Mouse (Mus musculus) thymus, postnatal 25 days (tissue): ENCODE measurements around the gene Vrtn.
A peak's percentile ranks its signal among the peaks of the same experiment; 100 is the strongest.

Experiments
- DNase-seq: peaks from one replicate; pipeline ENCODE4 v3.0.0; 2022

Gene Vrtn

DNA sequence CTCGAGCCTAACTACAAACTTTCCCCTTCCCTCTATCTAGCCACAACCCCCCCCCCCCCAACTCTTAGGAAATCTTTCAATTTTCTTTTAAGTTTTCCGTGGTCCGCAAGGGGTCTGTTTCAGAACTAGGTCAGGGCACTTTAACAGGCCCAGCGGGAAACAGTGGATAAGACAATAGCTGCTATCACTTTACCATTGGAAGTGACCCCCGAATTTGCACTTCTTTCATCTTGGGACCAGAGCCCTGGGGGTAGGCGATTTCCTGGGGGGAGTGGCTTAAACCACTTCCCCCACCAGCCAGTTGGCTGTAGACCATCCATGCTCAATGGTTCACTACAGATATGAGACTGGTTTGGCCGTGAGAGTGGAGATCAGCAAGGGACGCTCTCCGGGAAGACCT lies at the start of gene Vrtn:
Gene Vrtn, plus strand, starts transcription at position 366 of the 400 bp plus-strand sequence.
- no peak for DNase-seq

DNA sequence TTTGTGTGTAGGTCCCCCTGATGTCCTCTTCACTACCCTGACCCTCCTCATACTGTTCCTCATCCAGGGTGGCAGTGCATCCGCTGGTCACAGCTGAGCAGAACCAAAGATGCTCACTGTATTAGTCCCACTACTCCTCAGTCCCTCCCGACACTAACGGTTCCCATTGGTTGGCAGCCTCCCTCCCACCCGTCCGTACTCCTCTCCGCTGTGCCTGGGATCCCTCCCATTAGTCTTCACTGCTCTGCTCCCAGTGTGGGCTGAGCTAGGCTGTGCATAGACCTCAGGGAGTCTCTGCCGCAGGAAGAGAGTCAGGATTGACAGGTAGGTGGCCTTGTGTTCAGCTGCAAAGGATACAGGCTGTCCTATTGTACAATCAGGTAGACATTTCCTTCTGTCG lies 42.5 kb upstream of the Vrtn start:
- no peak for DNase-seq

DNA sequence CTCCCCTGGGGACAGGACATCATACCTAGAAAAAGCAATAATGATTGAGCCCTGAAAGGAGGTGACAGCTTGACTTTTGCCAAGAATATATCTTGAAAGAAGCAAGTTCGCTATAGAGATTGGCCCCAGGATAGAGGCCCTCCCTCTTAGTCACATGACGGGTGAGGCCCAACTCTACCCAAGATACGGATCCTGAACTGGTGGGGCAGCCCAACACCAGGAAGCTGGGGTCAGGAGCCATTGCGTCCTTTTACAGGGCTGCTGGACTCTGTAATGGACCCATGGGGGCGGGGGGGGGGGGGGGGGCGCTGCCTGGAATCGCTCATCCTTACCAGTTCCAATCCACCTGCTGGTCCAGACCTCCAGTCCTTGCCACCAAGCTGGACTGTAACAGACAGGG lies 36.8 kb upstream of the Vrtn start:
- no peak for DNase-seq

DNA sequence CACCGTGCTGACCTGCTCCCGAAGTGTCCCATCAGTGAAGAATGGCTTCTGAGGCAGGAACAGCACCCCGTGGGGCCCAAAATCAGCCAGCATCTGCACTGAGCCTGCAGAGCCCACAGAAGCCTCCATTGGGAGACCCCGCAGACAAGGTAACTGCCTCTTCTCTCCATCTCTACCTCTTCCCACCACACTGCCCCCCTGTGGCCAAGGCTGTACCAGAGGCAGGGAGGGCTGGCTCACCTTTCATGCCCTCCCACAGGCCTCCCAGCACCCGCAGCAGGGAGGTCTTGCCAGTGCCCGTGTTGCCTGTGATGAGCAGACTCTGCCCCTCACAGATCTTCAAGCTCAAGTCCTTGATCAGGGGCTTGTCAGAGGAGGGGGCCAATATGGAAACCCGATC lies 35.0 kb upstream of the Vrtn start:
- peak; percentile 44 for DNase-seq

DNA sequence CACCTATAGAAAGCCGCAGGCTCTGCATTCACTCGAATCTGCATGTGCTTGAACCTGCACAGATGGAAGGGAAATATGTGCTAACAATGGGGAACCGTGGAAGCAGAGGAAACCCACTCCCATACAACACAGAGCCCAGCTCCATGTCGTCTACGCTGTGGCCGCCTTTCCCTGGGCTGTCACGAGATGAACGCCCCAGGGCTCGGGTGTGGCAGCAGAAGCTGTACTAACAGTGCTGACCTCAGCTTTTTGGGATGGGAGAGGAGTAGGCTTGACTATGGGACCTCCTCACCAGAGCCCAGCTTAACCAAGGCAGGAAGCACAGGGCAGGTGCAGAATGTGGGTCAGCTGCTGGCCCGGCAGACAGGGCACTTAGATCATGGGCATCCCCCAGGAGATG lies 29.1 kb upstream of the Vrtn start:
- no peak for DNase-seq

DNA sequence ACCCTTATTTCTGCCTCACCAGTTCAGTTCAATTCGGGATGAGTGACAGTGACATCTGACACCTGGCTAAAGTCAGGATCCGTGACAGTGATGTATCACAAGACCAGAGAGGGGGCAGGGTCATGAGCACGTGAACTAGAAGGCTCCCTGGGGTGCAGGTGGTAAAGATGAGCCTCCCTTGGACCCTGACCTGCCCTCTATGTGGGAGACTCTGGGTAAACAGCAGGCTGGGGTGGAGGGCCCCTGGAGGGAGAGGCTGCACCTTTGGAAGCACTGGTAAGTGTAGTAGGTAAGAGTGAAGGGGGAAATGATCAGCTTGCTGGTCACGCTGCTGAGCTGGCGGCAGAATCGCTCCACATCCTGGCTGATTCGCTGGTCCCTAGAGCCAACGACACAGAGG lies 28.3 kb upstream of the Vrtn start:
- DNase-seq: no peak

DNA sequence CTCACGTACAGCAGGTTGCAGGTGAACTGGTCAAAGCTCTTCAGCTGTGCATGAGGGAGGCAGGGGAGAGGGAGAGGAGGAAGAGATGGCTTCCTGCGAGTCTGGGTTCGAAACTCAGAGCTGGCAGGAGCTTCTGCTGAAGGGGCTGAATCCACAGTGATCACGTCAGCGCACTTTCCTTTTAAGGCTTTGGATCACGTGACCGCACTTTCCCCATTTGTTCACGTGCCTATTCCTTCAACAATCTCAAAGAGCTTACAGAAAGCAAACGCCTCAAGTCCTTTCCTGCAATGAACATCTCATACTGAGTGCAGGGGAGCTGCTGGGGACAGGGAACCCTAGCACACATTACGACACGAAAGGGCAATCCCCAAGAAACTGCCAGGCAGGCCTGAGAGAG lies 26.8 kb upstream of the Vrtn start:
- DNase-seq: no peak

DNA sequence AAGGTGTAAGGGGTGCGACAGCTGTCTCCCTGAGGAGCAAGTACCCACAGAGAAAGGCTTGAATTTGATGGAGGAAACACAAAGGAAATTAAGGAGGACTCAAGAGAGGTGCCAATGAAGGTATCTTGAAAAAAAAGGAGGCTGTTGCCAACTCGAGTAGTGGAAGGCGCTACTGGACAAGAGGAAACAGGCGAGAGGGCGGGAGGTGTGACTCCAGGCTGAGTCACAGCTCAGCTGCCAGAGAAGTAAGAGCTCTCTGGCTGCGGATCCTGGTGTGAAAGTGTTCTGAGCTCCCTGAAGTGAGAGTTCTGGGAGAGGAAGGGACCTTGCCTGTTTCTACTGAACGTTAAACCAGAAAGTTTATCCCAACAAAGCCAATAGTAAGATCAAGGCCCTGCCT lies 26.3 kb upstream of the Vrtn start:
- no peak for DNase-seq

DNA sequence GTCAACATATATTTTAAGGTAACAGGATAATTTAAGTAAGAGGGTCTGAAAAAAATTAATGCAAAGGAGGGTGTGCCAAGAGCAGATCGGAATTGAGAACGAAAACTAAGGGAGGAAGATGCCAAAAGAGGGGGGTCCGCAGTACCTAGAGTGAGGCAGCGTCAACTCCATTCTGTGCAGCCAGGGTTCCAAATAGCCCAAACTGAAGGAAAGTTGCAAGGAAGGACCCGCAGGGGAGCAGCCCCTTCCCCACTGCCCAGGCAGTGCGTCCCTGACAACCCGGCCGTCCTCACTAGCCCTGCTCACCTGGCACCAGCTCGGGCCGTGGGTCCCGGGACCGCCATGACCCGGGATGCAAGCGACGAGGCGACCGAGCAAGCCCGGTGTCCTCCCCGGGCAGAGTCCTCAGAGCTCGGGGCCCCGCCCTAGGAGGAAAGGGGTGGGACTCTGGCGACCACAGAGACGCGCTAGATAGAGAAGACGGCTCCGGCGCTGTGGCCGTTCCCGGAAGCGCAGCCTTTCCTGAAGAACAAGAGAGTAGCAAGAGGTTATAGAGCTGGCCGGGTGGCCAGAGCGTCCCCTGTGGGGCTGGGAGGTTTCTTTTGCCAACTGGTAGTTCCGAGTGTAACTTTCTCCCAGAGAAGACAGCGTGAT lies 23.7 kb upstream of the Vrtn start, which contains the start of gene Abcd4:
Gene Abcd4, minus strand, starts transcription at position 437 of the 654 bp plus-strand sequence.
- peak; percentile 95 for DNase-seq

DNA sequence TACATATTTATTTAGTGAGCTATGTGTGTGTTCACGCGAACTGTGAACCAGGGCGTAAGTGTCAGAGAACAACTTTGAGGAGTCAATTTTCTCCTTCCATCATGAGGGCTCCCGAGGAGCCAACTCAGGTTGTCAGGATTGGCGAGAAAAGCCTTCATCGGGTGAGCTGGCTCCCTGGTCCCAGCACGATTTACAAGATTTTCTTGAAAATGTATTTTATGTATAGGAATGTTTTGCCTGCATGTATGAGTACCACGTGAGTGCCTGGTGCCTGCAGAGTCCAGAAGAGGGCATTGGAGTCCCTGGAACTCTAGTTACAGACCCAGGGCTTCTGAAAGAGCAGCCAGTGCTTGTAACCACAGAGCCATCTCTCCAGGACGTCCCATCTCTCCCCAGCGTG lies 23.2 kb upstream of the Vrtn start:
- DNase-seq: no peak

DNA sequence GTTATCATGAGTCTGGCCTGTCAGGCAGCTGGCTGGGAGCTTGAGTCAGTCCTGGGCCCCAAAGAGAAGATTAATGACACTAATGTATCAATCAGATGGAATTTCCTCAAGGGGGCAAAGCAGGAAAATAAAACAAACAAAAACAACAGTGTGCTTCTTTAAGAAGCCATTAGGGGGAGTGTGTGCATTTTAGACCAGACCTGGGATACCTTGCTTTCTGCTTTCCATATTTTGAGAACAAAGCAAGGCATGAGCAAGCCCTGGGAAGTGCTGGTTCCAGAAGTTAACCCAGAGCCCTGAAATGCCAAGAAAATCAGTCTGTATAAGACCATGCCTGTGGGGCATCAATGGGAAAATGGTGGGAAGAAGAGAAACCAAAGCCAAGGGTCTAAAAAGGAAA lies 19.8 kb upstream of the Vrtn start:
- DNase-seq: no peak

DNA sequence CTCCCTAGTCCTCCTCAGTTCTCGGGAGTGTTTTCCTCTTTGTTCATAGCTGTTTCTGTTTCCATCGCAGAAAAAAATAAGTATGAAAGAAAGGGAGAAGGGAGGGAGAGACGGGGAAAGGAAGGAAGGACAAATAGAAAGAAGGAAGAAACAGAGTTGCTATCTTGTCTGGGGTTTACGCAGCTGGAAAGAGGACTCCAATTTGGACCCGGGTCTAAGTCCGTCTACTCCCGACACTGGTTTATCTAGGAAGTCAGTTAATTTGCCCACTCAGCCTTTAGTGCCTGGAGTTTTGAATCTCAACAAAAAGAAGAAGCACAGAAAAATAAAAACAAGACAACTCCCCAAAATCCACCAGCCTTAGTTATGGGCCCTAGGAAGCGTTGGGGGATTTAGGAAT lies 16.2 kb upstream of the Vrtn start:
- DNase-seq: no peak

DNA sequence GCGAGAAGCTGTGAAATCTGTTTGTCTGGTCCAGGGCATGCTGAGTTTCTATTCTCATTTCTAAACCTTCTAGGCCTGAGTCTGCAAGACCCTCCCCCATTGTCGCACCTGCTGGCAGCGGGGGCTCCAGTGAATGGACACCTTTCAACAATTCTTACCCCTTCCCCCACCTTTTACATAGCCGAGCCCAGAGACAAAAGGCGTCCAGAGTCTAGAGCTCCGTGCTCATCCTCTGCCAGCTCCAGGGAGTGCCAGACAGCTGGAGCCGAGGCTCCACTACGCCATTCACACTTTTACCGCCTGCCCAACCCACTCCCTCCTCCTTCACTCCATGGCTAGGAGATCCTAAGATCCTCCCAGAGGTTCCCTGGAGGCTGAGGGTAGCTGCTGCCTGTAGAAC lies 15.7 kb upstream of the Vrtn start:
- no peak for DNase-seq

DNA sequence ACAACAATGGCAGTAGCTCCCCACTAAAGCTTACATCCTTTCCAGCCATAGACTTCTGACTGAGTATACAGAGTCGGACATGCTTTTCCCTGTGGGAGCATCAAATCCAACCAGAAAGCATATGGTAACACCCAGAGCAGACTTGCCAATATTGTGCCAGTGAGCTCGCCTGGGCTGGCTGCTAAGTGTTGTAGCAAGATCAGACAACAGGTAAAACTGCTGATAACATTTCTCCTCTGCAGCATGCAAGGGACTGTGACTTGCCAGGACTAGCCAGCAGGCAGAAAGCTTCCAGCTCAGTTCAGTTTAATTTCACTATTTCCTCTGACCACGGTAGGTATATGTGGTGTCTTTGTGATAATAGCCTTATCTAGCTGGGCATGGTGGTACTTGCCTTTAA lies 9.0 kb upstream of the Vrtn start:
- no peak for DNase-seq

DNA sequence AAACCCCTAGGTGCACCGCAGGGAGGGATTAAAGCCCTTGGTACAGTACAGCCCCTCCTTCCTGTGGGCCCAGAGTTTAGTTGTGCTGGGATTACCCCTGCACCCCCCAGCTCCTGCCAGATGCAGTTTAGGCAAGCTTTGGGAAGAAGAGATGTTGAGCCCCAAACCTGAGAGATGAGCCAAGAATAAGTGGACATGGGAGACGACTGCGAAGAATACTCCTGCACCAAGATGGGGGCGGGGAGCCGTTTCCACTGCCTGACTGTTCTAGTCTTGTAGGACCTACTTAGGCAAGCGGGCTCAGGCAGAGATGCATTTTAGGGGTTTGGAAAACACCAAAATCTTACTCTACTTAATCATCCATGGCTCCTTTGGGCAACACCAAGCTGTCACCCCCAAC lies 566 bp upstream of the Vrtn start:
- no peak for DNase-seq

DNA sequence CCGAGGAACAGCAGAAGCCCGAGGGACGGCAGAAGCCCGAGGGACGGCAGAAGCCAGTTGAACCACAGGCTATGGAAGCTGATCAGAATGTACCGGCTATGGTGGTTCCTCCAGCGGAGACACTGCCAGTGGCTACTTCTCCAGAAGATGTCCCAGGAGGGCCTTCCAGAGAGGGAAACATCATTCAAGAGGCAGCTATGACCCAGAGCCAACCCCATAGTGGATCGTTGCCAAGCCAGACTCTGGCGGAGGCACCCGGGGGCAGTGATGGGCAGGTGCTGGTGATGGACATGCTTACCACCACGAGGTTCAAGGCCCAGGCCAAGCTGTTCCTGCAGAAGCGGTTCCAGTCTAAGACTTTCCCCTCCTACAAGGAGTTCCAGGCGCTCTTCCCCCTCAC lies 9.4 kb downstream of the Vrtn start:
- no peak for DNase-seq

DNA sequence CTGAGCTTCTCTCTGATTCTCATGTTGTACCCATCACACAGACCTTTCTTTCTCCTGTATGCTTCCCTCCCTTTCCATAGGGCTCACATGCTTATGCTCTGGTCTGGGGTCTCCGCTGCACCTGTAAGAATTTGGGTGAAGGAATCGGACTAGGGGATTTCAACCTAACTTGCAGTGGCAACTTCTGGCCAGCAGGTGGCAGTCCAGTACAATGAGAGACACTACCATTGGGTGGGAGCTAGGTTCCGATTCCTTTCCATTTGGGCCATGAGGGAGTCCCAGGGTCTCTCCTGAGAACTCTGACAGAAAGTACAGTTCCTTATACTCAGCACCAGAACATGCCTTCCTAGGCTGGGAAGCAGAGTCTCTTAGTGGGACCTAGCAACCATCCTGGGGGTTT lies 13.1 kb downstream of the Vrtn start:
- DNase-seq: peak; percentile 57

DNA sequence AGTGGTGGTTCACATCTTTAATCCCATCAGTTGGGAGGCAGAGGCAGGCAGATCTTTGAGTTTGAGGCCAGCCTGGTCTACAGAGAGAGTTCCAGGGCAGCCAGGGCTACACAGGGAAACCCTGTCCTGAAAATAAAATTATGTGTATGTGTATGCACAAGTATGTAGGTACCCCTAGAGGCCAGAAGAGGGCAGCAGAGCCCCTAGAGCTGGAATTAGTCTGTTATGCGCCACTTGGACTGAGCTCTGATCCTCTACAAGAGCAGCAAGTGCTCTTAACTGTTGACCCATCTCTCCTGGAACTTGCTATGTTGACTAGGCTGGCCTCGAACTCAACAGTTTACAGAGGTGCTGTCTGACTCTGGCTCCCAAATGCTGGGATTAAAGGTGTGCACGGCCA lies 29.7 kb downstream of the Vrtn start:
- DNase-seq: peak; percentile 18

DNA sequence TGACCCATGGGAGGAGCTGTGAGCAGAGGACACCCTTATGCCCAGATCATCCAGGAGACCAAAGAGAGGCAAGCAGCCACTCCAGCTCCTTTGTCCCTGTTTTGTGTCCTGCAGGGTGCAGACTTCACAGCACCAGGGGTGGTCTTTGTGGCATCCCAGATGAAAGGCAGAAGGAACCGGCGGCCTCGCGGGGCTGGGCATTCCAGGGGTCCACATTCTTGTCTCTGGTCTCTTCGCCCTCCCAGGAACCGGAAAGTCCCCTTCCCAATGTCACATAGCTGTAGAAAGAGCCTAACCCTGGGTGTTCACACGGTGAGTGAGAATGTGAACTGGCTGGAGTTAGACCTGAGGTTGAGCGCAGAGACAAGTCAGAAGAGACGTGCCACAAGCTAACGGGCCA lies 30.8 kb downstream of the Vrtn start:
- no peak for DNase-seq

DNA sequence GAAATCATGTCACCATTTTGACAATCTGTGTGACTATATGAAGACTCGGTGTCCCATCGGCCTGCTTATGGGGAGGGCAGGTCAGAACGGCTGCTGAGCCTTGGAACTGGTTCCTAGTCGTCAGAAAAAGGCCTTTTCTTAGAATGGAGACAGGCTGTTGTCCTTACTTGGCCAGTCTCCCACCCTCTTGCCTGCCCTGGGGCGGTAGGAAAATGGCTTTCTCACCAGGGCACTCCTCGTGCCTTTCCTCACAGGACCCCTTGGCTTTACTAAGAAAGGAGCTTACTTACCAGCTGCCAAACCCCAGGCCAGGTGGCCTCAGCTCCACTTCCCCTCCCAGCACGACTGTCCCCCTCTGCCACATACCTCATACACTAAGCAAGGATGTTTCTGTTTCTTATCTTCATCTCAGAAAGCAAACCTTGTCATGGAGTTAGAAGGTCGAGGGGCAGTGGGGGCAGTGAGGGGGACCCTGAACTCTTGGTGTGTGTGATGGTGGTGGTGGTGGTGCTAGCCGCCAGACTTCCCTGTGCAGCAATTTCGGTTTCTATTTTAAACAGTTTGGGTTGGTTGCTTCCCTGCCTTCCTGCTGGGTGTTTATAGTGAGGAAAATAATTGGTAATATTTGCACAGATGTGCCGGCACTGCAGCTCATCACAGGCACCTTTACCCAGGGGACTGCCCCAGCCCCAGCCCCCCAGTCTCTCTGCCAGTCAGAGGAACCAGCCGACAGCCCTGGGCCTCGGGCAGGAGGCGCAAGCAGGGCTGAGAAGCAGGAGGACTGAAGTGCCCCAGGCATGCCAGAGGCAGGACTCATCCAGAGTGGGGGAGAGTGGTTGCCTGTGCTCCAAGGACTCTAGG lies 34.1 kb downstream of the Vrtn start:
- DNase-seq: peak; percentile 28

DNA sequence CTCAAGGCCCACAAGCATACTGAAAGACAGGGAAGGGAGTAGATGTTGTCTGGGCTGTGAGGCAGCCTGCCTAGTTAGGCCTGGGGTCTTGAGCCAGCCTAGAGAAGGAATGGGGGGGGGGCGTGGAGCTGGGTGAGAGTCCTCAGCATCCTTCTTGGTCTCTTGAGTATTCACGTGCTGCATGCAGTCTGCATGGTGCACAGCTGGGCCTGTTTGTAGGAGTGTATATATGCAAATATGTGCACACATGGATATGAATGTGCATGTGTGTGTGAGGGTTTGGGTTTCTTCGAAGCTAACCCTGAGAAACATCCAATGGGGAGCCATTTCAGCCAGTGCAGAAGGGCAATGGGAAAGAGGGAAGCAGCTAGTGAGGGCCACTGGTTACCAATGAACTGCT lies 35.2 kb downstream of the Vrtn start:
- no peak for DNase-seq

DNA sequence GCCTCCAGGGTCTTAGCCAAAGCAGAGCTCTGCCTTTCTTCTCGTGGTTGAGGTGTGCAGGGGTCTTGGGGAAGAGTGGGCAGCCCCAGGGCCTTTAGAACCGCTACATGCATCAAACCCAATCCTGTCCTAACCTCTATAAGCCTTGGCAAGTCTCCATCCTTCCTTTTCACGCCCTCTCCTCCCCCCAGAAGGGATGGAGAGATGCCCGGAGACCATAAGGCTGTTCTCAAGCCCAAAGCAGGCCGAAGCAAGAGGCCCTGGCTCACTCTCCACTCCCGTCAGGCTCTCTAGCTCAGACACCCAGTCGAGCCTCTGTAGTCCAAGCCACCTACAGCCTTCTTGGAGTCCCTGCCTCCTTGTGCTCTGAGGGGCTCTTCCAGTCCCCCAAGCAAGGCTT lies 43.8 kb downstream of the Vrtn start:
- no peak for DNase-seq

DNA sequence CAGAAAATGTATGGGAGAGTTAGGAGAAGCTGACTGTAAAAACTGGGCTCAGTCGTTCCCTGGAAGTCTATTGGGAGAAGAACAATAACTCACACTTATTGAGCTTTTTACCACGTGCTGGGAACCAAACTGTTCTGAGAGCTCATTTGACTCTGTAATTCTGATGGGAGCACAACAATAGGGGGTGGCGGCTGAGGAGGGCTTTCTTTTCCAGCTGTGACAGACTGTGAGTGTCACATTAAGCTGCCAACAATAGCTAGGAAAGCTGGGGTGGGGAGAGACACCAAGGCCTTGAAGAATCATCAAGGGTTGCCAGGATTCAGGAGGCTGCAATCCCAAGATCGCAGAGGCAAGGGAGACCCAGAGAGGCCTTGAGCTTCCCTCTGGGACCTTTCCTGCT lies 45.4 kb downstream of the Vrtn start:
- no peak for DNase-seq

DNA sequence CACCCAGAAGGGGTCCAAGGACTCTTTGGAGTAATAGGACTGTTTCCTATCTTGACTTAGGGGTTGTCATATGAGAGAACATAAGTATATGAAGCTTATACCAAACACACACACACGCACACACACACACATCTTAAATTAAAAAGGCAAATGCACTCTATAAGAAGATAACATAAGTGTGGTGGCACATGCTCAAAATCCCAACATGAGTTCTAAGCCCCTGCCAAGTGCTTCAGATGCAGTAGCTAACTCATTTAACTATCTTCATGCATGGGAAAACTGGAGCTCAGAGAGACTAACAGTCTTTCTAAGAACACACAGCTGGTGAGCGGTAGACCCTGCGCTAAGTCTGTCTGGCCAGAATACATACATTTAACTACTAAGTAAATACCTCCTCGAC lies 46.7 kb downstream of the Vrtn start:
- DNase-seq: no peak

DNA sequence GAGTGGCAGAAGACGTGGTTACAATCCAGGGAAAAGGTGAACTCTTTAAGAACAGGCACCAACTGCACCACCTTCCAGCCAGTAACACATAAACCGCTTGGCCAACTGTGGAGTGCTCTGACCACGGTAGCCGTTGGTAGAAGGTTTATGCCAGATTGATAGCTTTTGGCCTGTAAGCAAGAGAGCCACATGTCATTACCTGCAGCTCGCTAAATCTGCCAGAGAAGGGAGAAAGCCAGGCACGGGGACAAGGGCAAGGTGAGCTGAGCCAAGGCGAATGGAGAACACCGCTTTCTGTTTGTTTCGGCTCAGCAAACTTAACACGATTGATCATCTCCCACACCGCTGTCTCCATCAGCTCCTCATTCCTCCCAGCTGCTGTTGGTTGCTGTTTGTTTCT lies 48.2 kb downstream of the Vrtn start:
- no peak for DNase-seq
